Mouse (Mus musculus) thymus, postnatal 4 days (tissue): ENCODE data around the gene 1810062G17Rik.

ENCODE experiments used
- DNase-seq: peaks from one replicate; pipeline ENCODE4 v3.0.0; 2021

Gene 1810062G17Rik

DNA sequence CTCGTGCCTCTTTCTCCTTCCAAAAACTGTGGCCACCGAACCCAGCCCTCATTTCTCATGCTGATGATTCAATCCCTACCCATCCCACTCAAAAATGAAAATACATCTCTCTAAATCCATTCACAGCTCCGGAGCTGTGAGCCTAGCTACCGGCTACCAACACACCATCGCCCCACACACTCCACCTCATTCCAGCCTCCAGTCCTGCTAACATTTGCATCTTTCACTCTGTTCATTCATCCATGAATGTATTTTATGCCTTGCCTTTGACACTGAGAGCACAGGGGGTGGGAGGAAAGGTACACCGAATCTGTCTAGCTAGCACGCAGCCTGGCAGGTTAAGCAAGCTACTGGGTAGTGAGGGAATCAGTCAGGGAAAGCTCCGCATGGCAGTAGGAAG is 3.0 kb downstream of the 1810062G17Rik start:
- no peak for DNase-seq

DNA sequence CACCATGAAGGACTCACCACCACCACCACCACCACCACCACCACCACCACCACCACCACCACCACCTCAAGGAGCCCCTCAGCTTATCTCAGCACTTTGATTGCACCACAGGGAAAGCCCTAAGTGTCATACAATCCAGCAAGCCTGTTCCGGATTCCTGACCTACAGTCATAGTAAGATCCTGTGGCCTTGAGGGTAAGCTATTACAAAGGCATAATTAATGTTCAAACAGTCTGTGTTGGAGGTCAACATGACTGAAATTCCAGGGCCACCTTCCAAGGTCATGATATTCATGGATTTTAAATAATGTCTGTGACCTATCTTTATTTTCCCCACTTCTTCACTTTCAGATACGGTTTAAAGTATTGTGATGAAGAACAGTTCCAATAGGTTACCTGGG is 4.7 kb downstream of the 1810062G17Rik start:
- DNase-seq = no peak

DNA sequence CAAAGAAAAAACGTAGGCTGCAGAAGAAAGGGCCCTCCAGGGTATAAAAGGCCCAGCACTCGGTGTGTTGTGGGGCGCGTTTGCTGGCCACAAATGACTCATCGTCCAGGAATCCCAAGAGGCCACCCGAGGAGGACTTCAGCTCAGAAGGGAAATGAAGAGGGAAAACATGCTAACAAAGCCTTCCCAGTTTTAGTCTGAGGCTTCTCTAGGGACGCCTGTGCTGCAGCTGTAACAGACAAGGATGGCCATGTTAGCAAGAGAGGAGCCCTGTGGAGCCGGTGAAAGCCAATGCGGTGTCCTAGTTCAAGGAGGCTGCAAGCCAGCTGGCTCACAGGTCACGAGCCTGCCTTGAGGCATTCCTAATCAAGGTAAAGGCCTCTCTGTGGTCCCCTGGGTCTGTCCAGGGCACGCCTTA is 6.0 kb downstream of the 1810062G17Rik start:
- no peak for DNase-seq

DNA sequence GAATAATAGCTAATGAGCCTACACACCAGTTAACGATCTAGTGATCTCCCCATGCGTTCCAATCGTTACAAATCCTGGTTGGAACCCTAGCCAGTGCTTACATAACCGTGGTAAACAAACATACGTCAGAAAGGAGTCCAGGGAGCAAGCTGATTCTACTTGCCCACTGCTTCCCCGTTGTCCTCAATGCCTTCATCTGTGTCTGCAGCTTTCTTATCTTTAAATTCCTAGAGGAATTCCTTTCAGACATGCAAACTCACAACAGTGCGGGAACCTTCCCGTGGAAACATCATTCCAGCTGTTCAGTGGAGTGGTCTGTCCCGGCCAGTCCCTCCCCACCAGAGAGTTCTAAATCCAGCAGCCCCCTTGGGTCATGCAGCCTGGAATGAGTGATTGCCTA is 7.2 kb downstream of the 1810062G17Rik start:
- DNase-seq = no peak

DNA sequence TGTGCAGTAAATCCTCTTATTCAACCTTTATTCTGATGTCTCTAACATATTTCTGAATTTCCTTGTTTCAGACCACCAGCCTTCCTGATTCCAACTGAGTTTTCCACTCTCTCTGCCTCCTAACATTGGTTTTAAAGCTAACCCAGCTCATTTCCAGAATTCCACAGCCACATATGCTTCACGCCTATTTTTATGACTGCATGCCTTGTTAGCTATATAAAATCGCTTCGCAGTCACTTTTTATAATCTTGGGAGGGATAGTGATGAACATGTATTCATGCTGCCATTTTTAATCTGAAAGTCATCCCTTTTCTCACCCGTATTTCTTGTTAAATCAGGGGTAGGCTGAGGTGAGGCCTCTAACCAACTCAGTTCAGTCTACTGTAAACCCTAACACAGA is 8.6 kb downstream of the 1810062G17Rik start:
- no peak for DNase-seq

DNA sequence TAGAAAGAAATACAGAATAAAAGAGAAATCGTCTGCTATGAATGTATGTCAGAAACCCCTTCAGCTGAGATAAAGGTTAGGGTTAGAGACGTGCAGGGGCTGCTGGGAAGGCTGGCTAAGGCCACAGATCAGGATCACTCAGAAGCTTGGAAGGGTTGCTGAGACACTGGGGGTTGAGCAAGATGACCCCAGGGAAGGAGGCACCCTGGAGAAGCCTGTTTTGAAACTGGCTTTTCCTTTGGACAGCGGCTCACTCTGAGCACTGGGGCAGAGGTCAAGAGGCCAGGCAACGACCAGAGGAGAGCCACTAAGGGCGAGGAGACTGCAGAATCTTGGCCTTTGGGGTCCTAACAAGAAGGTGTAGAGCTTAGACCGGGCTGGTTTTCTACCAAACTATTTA is 10.4 kb downstream of the 1810062G17Rik start:
- no peak for DNase-seq

DNA sequence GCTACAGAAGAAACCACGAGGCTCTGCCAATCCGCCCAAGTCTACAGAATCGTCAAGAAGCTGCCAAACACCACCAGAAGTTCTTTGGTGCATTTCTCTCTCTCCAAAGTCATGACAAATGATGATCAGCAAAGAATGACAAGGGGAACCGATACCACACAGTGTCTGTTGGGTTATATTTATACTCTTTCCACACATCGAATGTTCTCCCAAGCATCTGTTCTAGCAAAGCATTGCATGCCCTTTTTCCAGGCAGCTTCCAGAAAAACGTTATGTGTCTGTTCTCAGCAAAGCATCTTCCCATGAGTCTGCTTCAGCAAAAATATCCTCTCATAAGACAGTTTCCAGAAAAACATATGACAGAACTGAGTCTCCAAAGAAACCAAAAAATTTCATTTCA is 11.1 kb downstream of the 1810062G17Rik start:
- no peak for DNase-seq

DNA sequence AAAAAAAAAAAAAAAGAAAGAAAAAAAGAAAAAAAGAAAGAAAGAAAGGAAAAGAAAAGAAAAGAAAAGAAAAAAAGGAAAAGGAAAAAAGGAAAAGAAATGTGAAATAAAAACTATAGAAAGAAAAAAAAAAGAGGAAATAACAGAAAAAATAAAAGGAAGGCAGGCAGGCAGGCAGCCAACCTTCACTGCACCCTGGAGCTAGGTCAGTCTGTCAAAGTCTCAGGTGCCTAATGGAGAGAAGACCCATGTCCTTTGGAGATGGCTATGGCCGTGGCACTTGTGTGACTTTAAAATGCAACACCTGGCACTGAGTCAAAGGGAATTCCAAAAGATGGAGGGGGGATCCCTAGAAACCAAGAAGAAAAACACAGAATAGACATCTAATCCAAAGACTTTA is 12.6 kb downstream of the 1810062G17Rik start:
- no peak for DNase-seq

DNA sequence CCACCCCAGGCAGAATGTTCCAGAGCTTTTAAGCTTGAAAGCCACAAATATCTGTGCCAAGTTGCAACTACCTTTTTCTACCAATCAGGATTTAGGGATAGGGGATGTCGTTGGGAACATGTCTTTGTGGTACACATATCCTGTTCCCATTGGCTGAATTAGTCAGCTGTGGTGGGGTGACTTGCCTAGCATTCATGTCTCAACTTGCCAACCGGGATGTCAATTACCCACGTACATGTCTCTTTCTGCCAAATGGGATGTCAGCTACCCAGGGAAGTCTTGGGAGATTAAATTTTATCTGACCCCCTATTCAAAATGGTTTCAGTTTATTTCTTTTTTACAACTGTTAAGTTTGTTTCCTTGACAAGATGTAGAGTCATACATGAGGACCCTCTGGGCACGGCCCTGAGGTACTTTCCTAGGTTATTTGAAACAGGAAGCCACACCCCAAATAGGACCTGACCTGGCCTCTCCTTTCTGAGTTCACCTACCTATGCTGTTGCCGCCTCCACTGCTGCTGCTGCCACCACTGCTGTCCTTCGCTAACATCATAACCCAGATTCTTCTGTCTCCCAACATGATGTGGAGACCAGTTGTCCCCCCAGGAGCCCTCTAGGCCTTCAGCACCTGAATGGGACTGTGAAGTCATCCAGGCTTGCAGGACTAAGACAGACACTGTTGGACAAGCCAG is 13.3 kb downstream of the 1810062G17Rik start:
- no peak for DNase-seq

DNA sequence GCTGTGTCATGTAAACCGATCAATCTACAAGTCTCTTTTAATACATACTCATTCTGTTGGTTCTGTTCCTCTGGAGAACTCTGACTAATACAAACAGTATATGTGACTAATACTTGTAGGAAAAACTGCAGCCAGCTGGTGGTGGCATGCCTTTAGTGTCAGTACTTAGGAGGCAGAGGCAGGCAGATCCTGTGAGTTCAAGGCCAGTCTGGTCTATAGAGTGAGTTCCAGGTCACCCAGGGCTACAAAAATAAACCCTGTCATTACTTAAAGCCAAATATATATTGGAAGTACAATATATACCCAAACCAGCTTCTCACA is 13.8 kb downstream of the 1810062G17Rik start:
- DNase-seq = no peak

DNA sequence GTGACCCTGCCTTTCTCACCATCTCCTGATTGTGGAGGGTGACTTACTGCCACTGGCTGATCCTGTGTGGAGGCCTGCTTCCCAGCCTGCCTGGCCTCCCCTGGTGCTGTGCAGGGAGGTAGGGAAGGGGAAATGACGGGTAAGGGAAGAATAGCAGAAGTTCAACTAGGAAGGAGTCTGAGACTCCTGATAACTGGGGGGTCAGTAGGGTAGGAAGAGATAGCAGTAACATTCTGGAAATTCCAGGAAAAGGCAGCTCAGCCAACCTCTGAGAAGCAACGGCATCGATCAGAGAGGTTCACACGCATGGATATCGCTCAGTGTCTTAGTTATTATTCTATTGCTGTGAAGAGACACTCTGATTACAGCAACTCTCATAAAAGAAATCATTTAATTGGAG is 15.8 kb downstream of the 1810062G17Rik start:
- no peak for DNase-seq

DNA sequence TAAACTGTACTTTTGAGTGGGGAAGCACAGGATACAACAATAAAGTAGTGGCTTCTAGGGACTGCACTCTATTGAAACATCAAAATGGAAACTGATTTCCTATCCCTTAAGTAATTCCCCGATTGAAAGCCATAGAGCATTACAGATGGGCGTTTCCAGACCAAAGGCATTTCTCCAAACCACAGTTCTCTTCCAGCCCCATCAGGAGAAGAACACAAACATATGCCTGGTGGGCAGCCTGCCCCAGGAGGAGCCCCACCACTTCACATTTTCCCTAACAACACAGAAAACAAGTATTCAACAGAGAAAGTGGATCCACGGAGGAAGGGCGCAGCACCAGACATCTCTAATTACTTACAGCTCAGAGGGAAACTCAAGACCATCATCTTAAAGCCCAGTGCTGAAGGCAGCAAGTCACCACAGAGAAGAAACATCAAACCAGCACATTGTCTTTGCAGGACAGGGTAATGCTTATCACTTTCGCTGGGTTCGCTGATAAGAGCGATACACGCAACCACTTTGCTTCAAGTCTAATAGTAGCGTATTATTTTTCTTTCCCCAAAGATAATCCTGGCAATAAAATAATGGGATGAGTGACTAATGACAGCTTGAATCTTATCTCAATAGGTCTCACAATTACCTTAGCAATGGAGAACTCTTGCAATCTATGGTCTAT is 17.1 kb downstream of the 1810062G17Rik start:
- no peak for DNase-seq

DNA sequence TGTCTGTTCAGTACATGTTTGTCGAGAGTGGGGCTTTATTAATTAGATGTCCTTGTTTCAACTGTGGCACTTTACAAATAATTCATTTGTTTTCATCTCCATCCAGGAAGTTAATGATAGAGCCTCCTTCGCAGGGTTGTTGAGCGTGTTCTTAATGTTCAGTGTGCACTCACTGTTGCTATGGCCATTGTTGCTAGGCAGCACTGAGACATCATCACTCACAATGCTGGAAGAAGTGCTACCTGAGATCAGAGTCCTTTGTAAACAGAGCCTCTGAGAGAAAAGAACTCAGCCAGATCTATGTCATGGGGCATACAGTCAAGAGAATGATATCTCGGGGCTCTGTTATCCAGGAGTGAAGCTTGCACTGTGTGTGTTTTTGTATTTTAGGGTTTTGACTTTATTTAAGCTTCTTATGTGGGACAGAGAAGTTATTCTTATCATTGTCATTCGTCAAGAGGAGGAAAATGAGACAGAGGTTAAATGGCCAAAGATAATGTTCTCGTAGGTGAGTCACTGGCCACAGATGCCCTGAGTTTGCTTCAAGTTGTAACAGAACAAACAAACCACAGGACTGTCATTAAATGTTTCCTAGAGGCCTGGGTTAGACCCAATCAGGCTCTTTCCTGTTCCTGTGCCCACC is 18.0 kb downstream of the 1810062G17Rik start:
- DNase-seq = no peak

DNA sequence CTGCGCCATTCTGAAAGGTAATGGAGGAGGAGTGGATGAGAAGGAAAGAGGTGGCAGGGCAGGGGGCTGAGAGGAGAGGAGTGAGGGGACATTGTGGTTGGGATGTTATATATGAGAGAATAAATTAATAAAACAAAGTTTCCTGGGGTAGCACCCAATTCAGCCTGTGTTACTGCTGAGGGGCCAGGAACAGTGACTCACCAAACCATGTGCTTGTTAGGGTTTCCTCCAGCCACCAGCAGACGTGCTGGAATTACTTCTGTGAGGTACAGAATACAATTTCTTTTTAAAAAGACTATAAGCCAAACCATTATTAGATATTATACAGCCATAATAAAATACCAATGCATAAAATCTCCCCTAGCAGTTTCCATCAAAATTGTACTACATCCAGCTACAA is 18.9 kb downstream of the 1810062G17Rik start:
- DNase-seq = no peak

DNA sequence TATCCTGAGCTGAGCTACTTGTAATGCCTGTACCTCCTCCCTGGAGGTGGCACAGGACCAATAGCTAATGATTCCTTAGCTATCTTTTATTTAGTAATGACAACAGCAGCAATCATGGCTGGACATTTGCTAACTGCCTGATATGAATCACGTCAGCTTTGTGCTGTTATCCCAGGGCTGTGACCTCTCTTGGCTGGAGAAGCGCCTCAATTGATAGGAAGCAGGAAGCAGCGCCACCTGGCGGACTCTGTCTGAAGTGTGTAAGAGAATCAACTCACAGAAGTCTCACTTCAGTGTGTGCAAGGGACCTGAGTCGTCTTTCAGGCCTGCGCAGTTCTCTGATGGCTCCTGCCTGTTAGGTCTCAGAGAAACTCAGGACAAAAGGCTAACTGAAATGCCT is 19.7 kb downstream of the 1810062G17Rik start:
- DNase-seq = peak; percentile 92

DNA sequence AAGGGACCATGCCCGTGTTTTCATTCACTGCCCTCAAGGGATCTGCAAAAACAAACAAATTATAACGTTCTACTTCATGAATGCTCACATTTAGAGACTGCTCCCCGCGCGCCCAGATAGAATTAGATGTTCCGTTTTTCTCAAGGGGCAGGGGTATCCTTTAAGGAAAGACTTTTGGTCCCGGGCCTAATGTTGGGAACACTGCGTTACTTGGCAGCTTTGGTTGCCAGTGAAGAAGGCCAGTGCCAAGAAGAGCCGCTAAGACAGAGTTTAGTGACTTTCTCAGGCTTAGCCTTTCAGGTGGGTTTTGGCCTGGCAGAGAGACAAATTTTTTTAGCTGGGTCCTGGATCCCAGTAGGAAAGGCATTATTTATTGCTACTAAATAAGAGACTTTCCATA is 20.5 kb downstream of the 1810062G17Rik start:
- no peak for DNase-seq

DNA sequence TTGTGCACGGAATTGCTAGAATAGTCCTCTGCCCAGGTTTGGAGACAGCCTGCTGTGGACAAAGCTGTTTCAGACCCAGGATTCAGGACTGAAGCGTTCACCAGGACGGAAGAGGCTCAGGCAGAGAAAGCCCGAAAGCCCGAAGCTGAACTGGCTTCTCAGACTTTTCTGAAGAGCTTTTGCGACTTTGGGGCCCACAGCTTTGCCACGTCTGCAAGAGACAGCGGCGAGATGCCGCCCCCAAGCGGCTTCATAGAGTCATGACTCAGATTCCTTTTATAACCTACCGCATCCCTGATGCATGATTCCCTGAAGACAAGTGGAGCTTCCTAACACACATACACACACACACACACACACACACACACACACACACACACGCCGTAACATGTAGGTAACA is 21.0 kb downstream of the 1810062G17Rik start:
- peak; percentile 80 for DNase-seq

DNA sequence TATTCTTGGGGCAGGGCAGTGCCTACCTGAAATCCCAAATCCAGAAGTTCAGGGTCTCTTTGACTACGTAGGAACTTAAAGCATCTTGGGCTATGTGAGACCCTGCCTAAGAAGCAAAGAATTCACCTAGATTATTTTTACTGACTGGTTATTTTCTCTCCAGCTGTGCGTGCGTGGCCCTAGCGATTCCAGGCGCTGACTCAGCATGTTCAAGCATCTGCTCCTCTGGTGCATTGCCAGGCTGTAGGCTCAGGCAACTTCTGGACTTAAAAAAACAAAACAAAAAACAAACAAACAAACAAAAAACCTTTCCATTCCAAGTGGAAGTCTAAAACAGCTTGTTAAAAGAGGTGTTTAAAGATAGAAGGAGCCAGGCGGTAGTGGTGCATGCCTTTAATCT is 22.5 kb downstream of the 1810062G17Rik start:
- DNase-seq = no peak

DNA sequence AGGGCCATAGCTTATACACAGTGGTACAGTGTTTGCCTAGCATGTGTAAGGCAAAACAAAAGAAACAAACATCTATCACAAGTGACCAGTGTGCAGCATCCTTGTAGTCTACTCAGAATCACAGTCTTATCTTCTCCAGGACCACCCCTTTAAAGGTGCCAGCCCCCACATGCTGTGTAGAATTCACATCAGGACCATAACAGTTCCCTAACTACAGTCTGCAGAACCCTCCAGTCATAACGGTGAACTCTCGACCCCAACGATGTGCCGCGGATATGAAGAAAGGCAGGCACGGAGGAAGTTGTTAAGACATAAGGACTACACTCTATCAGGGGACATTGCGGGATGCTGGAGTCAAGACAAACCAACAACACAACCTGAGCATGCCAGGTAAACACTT is 23.7 kb downstream of the 1810062G17Rik start:
- no peak for DNase-seq

DNA sequence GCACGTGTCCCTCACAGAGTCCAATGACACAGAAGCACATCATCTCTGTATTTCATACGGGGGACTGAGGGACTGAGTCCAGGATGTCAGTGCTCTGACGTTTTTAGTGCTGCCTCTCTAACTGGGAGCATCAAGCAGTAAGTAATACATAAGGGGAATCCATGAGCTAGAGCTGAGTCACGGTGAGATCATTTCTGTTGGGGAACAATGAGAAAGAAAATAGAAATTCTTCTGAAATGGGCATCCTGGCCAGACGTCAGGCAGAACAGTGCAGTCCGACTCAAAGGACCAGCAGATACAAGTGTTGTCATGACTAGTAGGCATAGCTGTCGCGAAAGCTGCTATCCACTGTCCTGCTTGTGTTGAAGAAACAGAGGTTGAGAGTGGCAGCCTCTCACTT is 25.2 kb downstream of the 1810062G17Rik start:
- no peak for DNase-seq

DNA sequence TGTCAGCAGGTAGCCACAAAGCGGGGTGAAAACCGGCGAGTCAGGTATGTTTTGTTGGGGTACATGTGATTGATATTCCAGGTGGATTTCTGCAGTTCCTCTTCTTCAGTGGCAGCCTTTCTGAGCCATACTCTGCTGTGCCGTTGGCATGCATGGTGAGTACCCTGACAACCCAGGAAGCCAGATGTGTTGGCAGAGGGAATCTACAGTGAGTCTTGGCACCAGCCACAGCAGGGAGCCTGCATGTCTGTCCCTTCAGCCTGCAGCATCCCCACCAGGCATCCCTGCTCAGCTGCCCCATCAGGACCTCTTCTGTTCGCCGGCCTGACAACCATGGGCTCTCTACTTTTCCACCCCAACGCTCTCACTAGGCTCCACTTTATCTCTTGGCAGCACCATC is 25.8 kb downstream of the 1810062G17Rik start:
- no peak for DNase-seq

DNA sequence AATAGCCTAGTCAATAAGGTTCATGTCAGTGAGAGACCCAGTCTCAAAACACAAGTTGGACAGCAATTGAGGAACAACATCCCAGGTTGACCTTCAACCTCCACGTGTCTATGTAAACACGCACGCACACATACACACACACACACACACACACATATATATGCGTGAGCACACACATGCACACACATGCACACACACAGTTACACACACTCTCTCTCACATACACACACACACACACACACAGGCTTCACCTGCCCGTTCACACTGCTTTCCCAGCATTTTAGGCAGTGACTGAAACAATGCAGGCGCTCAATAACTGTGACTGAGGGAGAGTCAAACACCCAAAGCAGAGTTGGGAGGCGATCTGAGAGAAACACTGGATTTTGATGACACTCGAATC is 29.6 kb downstream of the 1810062G17Rik start:
- DNase-seq = no peak

DNA sequence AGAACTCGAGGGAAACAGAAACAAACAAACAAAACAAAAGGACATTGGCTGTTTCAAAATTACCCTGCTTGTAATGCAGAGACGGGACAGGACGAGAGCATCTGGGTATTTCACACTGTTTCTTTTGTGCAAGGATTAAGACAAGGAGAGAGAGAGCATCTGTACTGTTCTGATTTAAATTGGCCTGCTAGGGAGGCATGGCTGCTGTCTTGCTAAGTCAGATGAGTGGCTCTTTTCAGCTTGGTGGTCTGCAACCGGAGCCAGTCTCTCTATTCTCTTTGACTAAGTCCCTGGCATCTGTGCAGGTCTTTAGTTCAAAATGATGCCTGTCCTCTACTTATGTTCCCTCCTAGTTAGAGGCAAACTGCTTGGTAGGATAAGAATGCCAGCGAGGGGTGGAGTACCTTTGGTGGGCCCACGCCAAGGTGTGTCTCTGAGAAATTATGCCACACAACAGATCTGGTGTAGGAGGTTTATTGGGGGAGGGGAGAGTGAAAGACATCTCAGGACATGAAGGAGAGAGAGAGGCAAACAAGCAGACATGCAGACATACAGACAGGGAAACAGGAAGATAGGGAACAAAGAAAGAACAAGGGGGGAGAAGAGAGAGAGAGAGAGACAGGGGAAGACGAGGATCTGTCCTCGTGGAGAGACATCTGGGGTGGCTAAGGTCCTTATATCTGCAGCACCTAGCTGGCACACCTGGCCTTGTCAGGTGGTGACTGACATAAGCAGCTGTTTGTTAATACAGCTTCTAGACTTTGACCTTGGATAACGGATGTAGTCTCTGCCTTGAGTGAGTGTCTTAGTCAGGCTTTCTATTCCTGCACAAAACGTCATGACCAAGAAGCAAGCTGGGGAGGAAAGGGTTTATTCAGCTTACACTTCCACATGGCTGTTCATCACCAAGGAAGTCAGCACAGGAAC is 30.3 kb downstream of the 1810062G17Rik start:
- no peak for DNase-seq
